Mouse (Mus musculus) left cerebral cortex, postnatal 14 days (tissue): Measurements from ENCODE around the gene Pcp4. TPM values are rescaled to one million over a fixed set of nuclear protein-coding genes. Genes with fewer than 3 reads are reported as not detected.
A peak's percentile ranks its signal among the peaks of the same experiment; 100 is the strongest.

Source experiments
- DNase-seq, 2 experiments: peaks; one replicate each; pipeline ENCODE4 v3.0.0; 2021 to 2022; ENCODE audit warnings: low spot score in 2 of 2, mixed read lengths in 1 of 2
- intact Hi-C: fragments of 180-260 bp; cut with DNase I; formaldehyde crosslinking; loops from one replicate; pipeline ENCODE4 v1.15.1; 2025
- total RNA-seq, 2 experiments: library from RNA; stranded (reverse); gene quantifications; 2 replicates each; pipeline ENCODE4 v1.2.3; 2021

The Pcp4 gene
- total RNA-seq, 2 experiments from 2014 or later: 529 to 600 TPM

GRCm38 (mm10) chr16:96552680-96553079 is 85.3 kb downstream of the Pcp4 start:
- DNase-seq: no peak
- intact Hi-C loops: no loop called here

GRCm38 (mm10) chr16:96555412-96555811 is 88.0 kb downstream of the Pcp4 start:
- intact Hi-C loops: no loop called here
- peak in 1 of 2 experiments; percentile 34 for DNase-seq

- intact Hi-C loops: no loop called here
- DNase-seq: no peak
Observed at GRCm38 (mm10) chr16:96556621-96557020, 89.2 kb downstream of the Pcp4 start.

- intact Hi-C loops: no loop called here
- DNase-seq: no peak
Observed at GRCm38 (mm10) chr16:96558341-96558740, 90.9 kb downstream of the Pcp4 start.

- peak in 1 of 2 experiments; percentile 30 for DNase-seq
- intact Hi-C loops: no loop called here
Observed at GRCm38 (mm10) chr16:96559796-96560195, 92.4 kb downstream of the Pcp4 start.

- intact Hi-C loops: no loop called here
- DNase-seq: peak in 1 of 2 experiments; percentile 20
Observed at GRCm38 (mm10) chr16:96563350-96564257, 96.2 kb downstream of the Pcp4 start.

- DNase-seq: no peak
- intact Hi-C loops: no loop called here
Observed at GRCm38 (mm10) chr16:96567428-96567827, 100.0 kb downstream of the Pcp4 start.

Other genes with a start within 250 kb of the Pcp4 start
- gene B3galt5, start 231.8 kb upstream of the Pcp4 start, total RNA-seq: 10 to 100 TPM in 1 of 2 experiments, 1 to 10 TPM in 1; 7.0 to 10.8 TPM
- gene Itgb2l, start 24.0 kb upstream of the Pcp4 start, total RNA-seq: not detected